Mouse (Mus musculus) hindbrain, embryonic 16.5 days (tissue): ENCODE results near the gene Plau. TPM values are rescaled to one million over a fixed set of nuclear protein-coding genes. Genes with fewer than 3 reads are reported as not detected.

Experiments
- ATAC-seq: fragments of 200-750 bp; cut with Nextera tagmentation; 2 replicates; pipeline ENCODE4 v1.8.0; 2017; ENCODE audit warnings: moderate TSS enrichment, moderate library complexity
- H3K27ac ChIP-seq: fragments of 300-500 bp; sonication (generic); 2 replicates; pipeline ENCODE4 v1.5.1; 2014; ENCODE audit warnings: low read depth, mild to moderate bottlenecking, control low read depth, low read length, moderate library complexity
- H3K27me3 ChIP-seq: fragments of 300-500 bp; sonication (generic); replicated peaks from 2 replicates; pipeline ENCODE4 v1.6.1; 2014; ENCODE audit warnings: low read length; ENCODE audit not compliant: control insufficient read depth, insufficient read depth
- H3K36me3 ChIP-seq: fragments of 300-500 bp; sonication (generic); 2 replicates; pipeline ENCODE4 v1.6.1; 2014; ENCODE audit warnings: mild to moderate bottlenecking, low read length, moderate library complexity, mixed read lengths; ENCODE audit not compliant: control insufficient read depth, insufficient read depth
- H3K4me1 ChIP-seq: fragments of 300-500 bp; sonication (generic); 2 replicates; pipeline ENCODE4 v1.6.1; 2014; ENCODE audit warnings: low read depth, low read length; ENCODE audit not compliant: control insufficient read depth, insufficient read depth
- H3K4me2 ChIP-seq: fragments of 300-500 bp; sonication (generic); 2 replicates; pipeline ENCODE4 v1.6.1; 2014; ENCODE audit warnings: mild to moderate bottlenecking, low read length, control low read depth, moderate library complexity
- H3K4me3 ChIP-seq: fragments of 300-500 bp; sonication (generic); 2 replicates; pipeline ENCODE4 v1.5.1; 2014; ENCODE audit warnings: mild to moderate bottlenecking, low read length, control low read depth, moderate library complexity
- H3K9ac ChIP-seq: fragments of 300-500 bp; sonication (generic); 2 replicates; pipeline ENCODE4 v1.6.1; 2014; ENCODE audit warnings: low read depth, mild to moderate bottlenecking, control low read depth, low read length, moderate library complexity
- H3K9me3 ChIP-seq: fragments of 300-500 bp; sonication (generic); 2 replicates; pipeline ENCODE4 v1.6.1; 2014; ENCODE audit warnings: mild to moderate bottlenecking, low read length, moderate library complexity; ENCODE audit not compliant: control insufficient read depth
- WGBS: fragments of 180-500 bp; shearing (Covaris S2); extraction: QIAGEN DNeasy Blood & Tissue Kit; methylation state at CpG from one replicate; pipeline ENCODE4 v1.1.7; 2014; 5-methylcytosine and 5-hydroxymethylcytosine counted together
- polyA plus RNA-seq: library from polyadenylated mRNA; unstranded; fragments of >200 nt; fragmentation: Nextera tagmentation; extraction: Ambion mirVana; gene quantifications from 2 replicates; pipeline ENCODE4 v1.2.1, GENCODE M21; 2015

Gene Plau
- polyA plus RNA-seq, 1 experiment from 2014 or later = 0.56 TPM

GRCm38 (mm10) chr14:20870110-20870509, 33.6 kb downstream of the Plau start:
- no peak overlapping the region for H3K9ac ChIP-seq
- H3K27me3 ChIP-seq = no peaks in the 10 kb centered on the region
- H3K4me3 ChIP-seq = no peak overlapping the region
- WGBS = 80% methylated on average over 3 of the region's 3 CpGs
- H3K36me3 ChIP-seq = no peaks in the 10 kb centered on the region
- no peaks in the 10 kb centered on the region for H3K4me1 ChIP-seq
- ATAC-seq = no peak
- H3K27ac ChIP-seq = no peak overlapping the region
- H3K9me3 ChIP-seq = no peaks in the 10 kb centered on the region
- H3K4me2 ChIP-seq = no peak overlapping the region

DNA sequence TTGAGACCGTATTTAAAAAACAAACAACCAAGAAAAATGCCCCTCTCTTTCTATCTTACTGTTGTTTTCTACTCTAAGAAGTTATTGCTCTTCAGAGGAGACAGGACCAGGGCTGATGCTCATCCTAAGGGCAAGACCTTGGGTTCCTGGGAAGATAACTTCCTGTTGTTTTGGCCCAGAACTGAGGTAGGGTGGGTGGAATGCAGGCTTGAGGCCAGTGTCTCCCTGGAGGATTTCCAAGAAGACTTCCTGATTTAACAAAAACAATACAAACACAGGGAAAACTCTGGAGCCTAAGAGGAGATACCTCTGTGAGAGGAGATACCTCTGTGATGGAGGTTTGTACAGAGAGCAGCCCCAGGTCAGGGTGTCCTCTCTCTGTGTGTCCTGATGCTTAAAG, 35.0 kb downstream of the Plau start:
- H3K36me3 ChIP-seq = no peaks in the 10 kb centered on the region
- H3K4me2 ChIP-seq = no peak overlapping the region
- no peaks in the 10 kb centered on the region for H3K4me1 ChIP-seq
- no peaks in the 10 kb centered on the region for H3K9me3 ChIP-seq
- no peaks in the 10 kb centered on the region for H3K27me3 ChIP-seq
- no peak overlapping the region for H3K4me3 ChIP-seq
- 83% methylated on average over 1 of the region's 1 CpGs for WGBS
- no peak overlapping the region for H3K9ac ChIP-seq
- no peak overlapping the region for H3K27ac ChIP-seq
- no peak for ATAC-seq

DNA sequence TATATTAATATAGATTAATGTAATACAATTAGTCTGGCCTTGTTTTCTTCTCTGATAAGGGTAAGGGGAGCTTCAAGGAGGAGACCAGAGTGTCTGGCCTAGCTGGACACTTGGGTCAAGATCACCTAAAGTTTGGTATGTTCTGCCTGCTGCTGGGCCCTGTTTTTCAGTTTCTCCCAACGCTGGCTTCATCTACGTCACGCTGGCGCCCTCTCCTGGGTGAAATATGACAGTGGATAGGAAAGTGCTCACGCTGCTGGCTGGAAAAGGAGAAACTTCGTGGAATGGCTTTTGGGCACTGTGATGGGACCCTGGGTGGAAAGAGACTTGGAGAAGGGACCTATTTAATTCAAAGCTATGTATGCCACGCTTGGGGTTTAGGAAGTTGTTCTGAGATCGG, 36.8 kb downstream of the Plau start:
- 4% methylated on average over 8 of the region's 8 CpGs for WGBS
- Histone ChIP-seq H3K9me3 (no peaks in the 10 kb centered on the region), H3K4me3 (no peak overlapping the region), H3K4me1 (no peaks in the 10 kb centered on the region), H3K36me3 (no peaks in the 10 kb centered on the region), H3K9ac (no peak overlapping the region), H3K27ac (no peak overlapping the region), H3K4me2 (no peak overlapping the region), H3K27me3 (no peaks in the 10 kb centered on the region)
- peak; percentile 76; the same call in 1 of the 2 replicates for ATAC-seq

DNA sequence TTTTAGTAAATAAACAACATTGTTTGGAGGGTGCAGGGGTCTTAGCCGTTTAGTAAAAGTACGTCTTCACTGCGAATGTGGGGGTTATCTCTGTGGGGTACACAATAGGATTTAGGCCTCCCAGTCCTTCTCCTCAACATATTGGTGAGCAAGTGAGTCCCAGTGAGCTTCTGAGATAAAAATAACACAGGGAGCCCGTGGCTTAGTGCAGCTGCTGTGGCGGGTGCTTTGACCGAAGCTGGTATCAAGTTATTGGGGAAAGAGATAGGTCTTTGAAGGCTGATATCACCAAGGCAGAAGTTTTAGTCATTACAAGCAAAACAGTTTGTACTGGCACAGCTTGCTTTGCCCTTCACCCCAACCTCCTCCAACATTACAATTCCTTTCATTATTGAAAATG, 37.5 kb downstream of the Plau start:
- no peak overlapping the region for H3K4me2 ChIP-seq
- H3K9ac ChIP-seq = no peak overlapping the region
- ATAC-seq = no peak
- WGBS = 50% methylated on average over 6 of the region's 6 CpGs
- no peaks in the 10 kb centered on the region for H3K4me1 ChIP-seq
- no peaks in the 10 kb centered on the region for H3K36me3 ChIP-seq
- H3K4me3 ChIP-seq = no peak overlapping the region
- no peaks in the 10 kb centered on the region for H3K9me3 ChIP-seq
- H3K27ac ChIP-seq = no peak overlapping the region
- H3K27me3 ChIP-seq = no peaks in the 10 kb centered on the region

DNA sequence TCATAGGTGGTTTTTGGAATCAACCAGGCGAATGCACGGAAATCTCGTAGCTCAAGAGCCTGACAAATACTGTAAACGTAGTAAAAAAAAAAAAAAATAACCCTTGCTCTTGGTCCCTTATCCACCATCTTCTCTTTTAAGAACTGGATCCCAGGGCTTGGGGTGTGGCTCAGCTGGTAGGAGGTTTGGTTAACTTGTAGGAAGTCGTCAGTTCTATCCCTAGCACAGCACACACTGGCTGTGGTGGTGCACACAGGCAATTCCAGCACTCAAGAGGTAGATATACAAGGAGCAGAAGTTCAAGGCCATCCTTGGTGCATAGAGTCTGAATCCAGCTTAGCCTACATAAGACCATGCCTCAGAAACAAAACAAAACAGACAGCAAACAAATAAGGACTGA, 48.2 kb downstream of the Plau start:
- no peak for ATAC-seq
- Histone ChIP-seq H3K4me2 (no peak overlapping the region), H3K4me3 (no peak overlapping the region), H3K9me3 (no peaks in the 10 kb centered on the region), H3K9ac (no peak overlapping the region), H3K27ac (no peak overlapping the region), H3K27me3 (no peaks in the 10 kb centered on the region), H3K4me1 (no peaks in the 10 kb centered on the region), H3K36me3 (no peaks in the 10 kb centered on the region)
- WGBS = 88% methylated on average over 5 of the region's 5 CpGs

DNA sequence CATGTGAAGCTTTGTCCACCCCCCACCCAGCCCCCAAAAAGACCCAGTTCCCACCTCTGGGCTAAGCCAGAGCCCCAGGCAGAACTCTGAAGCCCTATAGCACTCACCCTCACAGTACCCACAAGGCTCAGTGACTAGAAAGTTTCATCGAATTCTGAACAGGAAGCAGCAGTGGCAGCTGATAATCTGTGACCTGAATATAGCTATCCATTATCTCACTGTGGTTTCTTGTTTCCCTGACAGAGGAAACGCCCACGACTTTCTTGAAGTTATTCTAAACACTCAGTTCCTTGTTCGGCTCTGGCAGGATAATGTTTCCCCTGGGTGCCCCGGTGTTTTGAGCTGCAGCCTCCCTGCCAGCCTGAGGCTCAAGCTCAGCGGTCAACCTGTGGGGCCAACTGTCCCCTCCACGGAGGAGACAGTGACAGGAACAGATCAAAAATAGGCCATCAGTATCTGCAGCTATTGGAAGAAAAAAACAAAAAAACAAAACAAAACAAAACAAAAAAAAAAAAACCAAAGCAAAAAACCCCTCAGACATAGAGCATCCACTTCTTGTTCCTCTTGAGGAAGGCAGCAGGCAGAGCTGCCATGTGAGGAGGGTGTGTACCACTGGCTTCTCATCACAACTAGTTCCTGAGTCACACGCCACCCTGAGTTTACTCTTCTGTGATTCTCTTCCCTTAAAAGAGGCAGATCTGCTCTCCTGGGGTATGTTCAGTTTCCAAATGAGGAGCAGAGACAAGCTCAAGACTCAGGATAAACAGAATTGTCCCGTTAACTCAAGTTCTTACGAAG, 48.8 kb downstream of the Plau start:
- no peaks in the 10 kb centered on the region for H3K9me3 ChIP-seq
- no peak overlapping the region for H3K4me3 ChIP-seq
- H3K4me1 ChIP-seq = no peaks in the 10 kb centered on the region
- H3K4me2 ChIP-seq = no peak overlapping the region
- no peak for ATAC-seq
- H3K9ac ChIP-seq = no peak overlapping the region
- no peak overlapping the region for H3K27ac ChIP-seq
- 39% methylated on average over 10 of the region's 10 CpGs for WGBS
- no peaks in the 10 kb centered on the region for H3K36me3 ChIP-seq
- no peaks in the 10 kb centered on the region for H3K27me3 ChIP-seq

- 38% methylated on average over 4 of the region's 4 CpGs for WGBS
- ATAC-seq = no peak
Observed at GRCm38 (mm10) chr14:20886266-20886665, 49.8 kb downstream of the Plau start.

GRCm38 (mm10) chr14:20887541-20888085, 51.2 kb downstream of the Plau start:
- no peak for ATAC-seq
- Histone ChIP-seq H3K27me3 (no peaks in the 10 kb centered on the region), H3K4me2 (no peak overlapping the region), H3K4me1 (no peaks in the 10 kb centered on the region), H3K9me3 (no peaks in the 10 kb centered on the region), H3K36me3 (no peaks in the 10 kb centered on the region), H3K4me3 (no peak overlapping the region), H3K9ac (no peak overlapping the region), H3K27ac (no peak overlapping the region)
- WGBS = 89% methylated on average over 7 of the region's 7 CpGs

More at GRCm38 (mm10) chr14:20886266-20886665, 49.8 kb downstream of the Plau start:
- Histone ChIP-seq H3K27ac (no peak overlapping the region), H3K27me3 (no peaks in the 10 kb centered on the region), H3K9me3 (no peaks in the 10 kb centered on the region), H3K36me3 (no peaks in the 10 kb centered on the region), H3K4me1 (no peaks in the 10 kb centered on the region), H3K4me2 (no peak overlapping the region), H3K9ac (no peak overlapping the region), H3K4me3 (no peak overlapping the region)

DNA sequence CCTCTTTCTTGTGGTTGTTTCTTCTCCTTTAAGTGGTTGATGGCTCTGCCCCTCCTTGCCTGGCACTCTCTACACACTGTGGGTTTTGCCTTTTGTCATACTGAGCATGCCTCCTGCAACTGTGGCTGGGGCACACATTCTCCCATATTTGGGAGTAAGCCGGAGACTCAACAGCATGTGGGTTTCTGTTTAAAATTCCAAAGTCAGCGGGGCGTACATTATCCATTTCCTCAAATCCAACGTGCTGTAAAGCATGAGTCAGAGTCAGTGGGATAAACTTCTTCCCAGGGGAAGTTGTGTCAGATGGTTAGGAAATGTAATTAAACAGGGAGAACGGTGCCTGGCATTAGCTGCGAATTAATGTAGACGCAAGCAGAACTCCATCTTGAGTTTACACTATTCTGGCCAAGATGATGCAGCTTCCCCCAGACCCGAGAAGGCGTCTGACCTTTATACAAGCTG, 55.5 kb downstream of the Plau start:
- Histone ChIP-seq H3K36me3 (no peaks in the 10 kb centered on the region), H3K4me2 (no peak overlapping the region), H3K27me3 (no peaks in the 10 kb centered on the region), H3K27ac (no peak overlapping the region; the same call in 1 of the 2 replicates), H3K4me3 (no peak overlapping the region), H3K9ac (no peak overlapping the region), H3K4me1 (no peaks in the 10 kb centered on the region), H3K9me3 (no peaks in the 10 kb centered on the region)
- 30% methylated on average over 9 of the region's 9 CpGs for WGBS
- peak; percentile 81 for ATAC-seq
